Mouse (Mus musculus) urinary bladder, adult 18-20 months (tissue): ENCODE results near the gene Corin.
A peak's percentile ranks its signal among the peaks of the same experiment; 100 is the strongest.

Source experiments
- DNase-seq, 2 experiments: peaks; one replicate each; pipeline ENCODE4 v3.0.0; 2022; ENCODE audit warnings: low spot score in 2 of 2, mixed read lengths in 2 of 2

Corin gene

DNA sequence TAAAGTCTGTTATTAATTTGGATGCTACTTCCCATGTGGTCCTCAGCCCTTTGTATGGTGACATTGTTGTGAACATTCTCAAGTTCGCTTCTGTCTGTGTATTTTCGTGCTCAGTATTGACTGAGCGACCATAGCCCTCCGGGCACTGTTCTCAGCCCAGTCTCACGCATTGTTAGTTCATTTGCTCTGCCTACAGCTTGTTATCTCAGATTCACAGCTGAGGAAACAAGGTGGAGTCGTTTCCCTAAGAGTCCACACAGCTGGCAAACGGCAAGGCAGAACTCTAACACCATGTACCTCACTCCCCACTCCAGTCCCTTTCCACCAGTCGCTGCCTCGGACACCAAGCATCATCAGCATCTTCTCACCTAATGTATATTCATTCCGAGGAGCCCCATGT is 63.1 kb downstream of the Corin start:
- DNase-seq = no peak

DNA sequence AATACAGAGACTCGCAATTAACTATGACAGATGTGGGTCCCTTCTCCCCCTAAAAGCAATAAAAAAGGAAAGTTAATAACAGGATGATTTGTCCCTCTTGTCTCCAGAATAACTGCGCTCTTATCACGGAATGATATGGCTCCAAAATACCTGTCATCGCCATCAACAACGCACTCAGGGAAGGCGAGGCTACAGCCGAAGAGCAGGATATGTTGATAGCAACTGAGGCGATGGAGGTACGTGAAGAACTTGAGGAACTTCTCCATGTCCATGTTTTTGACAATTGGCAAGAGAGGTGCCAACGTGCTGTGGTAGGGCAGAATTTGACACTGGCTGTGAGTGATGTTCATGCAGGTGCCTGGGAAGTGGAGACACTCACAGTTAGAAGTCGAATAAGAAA is 69.2 kb downstream of the Corin start:
- no peak for DNase-seq

GRCm38 (mm10) chr5:72431856-72432255 is 72.4 kb downstream of the Corin start:
- no peak for DNase-seq

DNA sequence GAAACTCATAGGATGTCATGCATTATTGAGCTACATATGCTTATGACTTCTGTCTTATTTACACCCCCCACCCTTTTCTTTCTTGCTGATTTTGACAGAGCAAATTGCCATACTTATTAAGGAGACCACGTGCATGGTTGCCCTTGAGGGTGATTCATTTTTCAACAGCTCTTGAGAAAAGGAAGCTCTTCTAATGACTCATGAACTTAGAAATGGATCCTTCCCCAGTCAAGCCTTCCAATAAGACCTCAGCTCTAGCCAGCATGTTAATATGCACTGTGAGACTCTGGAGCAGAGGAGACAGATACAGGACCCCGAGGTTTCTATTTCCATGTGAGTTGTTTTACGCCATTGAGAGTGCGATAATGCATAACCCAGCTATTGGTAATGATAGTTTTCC is 76.7 kb downstream of the Corin start:
- no peak for DNase-seq

DNA sequence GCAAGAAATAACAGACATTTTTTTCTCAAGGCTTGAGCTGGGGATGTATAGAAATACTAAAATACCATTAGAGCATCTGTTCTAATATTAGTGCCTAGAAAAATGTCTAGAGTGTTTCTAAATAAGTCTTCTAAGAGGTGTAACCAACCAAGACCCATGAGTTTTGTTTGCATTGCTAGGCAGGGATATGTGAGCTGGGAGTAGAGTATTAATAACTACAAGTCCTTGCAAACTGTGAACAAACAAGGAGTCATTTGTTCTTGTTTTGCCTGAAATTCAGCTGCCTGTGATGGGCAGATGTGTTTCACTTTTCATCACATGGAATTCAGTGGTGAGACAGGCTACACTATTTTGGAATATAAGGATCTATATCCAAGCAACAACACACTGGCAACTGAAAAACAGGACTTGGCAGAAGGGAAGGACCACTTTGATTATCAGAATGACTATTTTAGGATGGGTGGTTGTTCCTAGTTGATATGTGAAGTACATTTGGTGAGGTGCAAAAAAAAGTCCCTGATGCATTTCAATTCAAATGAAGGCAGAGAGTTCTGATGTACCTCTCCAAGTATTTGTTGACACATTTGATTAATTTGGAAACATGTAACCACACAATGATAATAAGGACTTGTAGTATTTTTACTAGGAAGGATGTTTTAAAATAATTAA is 78.8 kb downstream of the Corin start:
- DNase-seq = no peak

- peak in 1 of 2 experiments; percentile 0 for DNase-seq
Measured at GRCm38 (mm10) chr5:72411874-72412329, 92.4 kb downstream of the Corin start.

- DNase-seq = no peak
Measured at GRCm38 (mm10) chr5:72410841-72411240, 93.4 kb downstream of the Corin start.

GRCm38 (mm10) chr5:72403376-72403775 is 100.9 kb downstream of the Corin start:
- DNase-seq = no peak

GRCm38 (mm10) chr5:72402913-72403312 is 101.4 kb downstream of the Corin start:
- no peak for DNase-seq

GRCm38 (mm10) chr5:72401778-72402177 is 102.5 kb downstream of the Corin start:
- no peak for DNase-seq

DNA sequence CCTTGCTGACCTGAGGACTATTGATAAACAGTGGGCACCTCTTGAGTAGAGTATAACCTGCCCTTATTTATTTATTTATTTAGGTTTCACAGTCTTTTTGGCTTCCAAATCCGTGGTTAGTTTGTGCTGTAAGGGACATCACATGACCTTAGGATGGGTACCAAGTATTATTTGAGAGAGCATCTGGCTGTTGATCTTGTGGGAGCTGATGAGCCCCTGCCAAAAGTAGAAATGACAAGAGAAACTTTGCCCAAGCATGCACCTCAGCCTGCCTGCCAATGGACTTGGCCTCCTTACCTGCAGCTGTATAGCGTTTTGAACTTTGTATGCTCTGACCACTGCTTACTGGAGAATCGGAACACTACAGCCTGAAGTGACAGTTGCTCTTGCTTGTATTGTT is 103.0 kb downstream of the Corin start:
- DNase-seq = no peak

DNA sequence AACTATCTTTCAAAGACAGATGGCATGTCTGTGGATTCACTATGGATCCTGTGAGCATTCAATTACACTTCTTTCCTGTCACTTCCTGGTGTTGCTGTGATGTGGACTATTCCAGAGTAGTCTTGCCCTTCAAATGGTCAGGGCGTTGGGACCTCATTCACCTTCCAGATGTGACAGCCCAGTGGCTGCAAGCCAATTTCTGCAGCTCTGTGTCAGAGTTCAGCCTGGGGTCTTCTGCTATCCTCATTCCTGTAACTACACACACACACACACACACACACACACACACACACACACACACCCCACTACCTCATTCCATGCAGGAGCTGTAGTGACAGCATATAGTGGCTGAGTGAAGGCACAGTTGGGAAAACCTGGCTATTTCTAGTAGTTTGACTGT is 122.1 kb downstream of the Corin start:
- no peak for DNase-seq

DNA sequence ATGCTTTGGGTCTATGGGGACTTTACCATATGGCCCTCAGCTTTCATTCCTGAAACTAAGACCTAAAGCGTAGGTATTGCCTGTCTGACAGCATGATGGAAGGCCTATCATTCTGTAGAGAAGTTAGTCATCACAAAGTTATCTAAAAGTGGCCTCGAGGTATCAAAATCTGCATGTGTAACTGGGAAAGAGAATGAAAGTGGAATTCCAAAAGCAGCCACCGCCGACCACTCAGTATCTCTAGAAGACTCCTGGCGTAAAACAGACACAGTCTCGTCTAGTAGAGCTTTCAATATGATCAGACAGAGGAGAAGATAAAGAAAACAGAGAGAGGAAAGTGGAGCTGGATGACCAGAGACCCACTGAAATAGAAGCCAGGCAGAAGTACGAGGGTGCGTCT is 123.7 kb downstream of the Corin start:
- no peak for DNase-seq

GRCm38 (mm10) chr5:72368004-72368403 is 136.3 kb downstream of the Corin start:
- no peak for DNase-seq

GRCm38 (mm10) chr5:72365801-72366200 is 138.5 kb downstream of the Corin start:
- no peak for DNase-seq

GRCm38 (mm10) chr5:72363838-72364237 is 140.4 kb downstream of the Corin start:
- no peak for DNase-seq

GRCm38 (mm10) chr5:72353746-72354145 is 150.5 kb downstream of the Corin start:
- DNase-seq = no peak

DNA sequence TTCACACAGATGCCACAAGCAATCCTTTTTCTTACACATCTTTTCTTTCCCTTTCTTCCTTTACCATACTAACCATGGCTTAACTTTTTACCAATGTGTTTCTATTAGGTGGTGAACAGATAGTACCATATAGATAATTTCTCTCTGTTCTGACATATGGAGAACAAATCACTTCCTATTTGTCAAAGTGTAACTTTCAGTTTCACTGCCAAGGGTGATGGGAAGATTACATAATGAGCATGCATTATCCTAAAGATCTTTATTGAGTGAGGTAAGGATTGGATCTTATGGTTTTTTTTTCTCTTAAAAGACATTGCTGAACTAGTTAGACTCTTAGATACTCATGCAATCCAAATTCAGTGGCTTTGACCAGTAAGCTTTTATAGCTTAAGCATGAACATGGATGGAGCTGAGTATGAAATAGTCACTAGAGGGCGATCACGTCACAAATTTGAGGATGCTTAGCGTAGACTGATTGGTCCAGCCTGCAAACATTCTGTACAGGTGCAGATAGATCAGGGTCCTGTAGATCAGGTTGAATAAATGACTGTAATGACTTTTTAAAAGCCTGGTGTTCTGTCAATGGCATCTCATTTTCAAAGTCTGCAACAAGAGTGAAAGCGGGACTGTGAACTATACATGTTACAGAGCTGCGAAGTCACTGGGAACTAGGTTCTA is 154.1 kb downstream of the Corin start:
- DNase-seq = no peak

GRCm38 (mm10) chr5:72348591-72348990 is 155.7 kb downstream of the Corin start:
- DNase-seq = no peak

- no peak for DNase-seq
Measured at GRCm38 (mm10) chr5:72335873-72336272, 168.4 kb downstream of the Corin start.

- DNase-seq = no peak
Measured at GRCm38 (mm10) chr5:72332901-72333300, 171.4 kb downstream of the Corin start.

- no peak for DNase-seq
Measured at GRCm38 (mm10) chr5:72331217-72331616, 173.1 kb downstream of the Corin start.

DNA sequence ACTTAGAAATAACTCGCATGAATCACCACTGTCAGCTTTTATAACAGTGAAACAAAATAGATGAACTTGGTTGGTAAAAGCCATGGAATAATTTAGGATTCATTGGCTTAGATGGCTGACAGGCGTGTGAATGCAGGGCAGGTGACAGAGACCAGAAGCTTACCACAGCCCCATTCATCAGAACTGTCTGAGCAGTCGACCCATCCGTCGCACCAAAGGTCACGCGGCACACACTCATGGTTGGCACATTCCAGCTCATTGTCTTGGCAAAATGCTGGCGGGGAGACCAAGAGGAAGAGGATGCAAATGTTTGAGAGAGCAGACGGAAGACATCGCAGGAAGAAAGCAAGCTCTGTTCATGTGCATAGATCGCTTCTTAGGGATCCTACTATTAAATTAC is 173.6 kb downstream of the Corin start:
- no peak for DNase-seq

GRCm38 (mm10) chr5:72329453-72329852 is 174.8 kb downstream of the Corin start:
- no peak for DNase-seq
